Mouse (Mus musculus): Measurements from ENCODE around the gene Hoxa6. TPM values are rescaled to one million over a fixed set of nuclear protein-coding genes. Genes with fewer than 3 reads are reported as not detected.

Hoxa6 gene
- total and polyA plus RNA-seq, 3 experiments: not detected

GRCm38 (mm10) chr6:52208868-52209684 is 554 bp upstream of the Hoxa6 start:
- no peaks in the 10 kb centered on the region for H3K4me1 ChIP-seq (ENCODE audit: control insufficient read depth in 1 of 2, insufficient read depth in 2 of 2, low read length in 2 of 2)
- H3K9me3 ChIP-seq (replicated peaks; ENCODE audit: insufficient read depth, low read length): no peaks in the 10 kb centered on the region
- no peaks in the 10 kb centered on the region for H3K36me3 ChIP-seq (ENCODE audit: control insufficient read depth in 1 of 2, insufficient read depth in 2 of 2, low read length in 2 of 2)
- no peak overlapping the region for H3K4me3 ChIP-seq (ENCODE audit: control insufficient read depth in 1 of 2, insufficient read depth in 1 of 2, low read depth in 2 of 2, low read length in 2 of 2)
- no peak overlapping the region for H3K27ac ChIP-seq (ENCODE audit: control insufficient read depth, low read depth, low read length)
- TF ChIP-seq ZKSCAN1 (IDR thresholded peaks at IDR 0.05; ENCODE audit: low read depth, low read length): no peak
- no peak for TF ChIP-seq HCFC1 (IDR thresholded peaks at IDR 0.05; ENCODE audit: low read depth, low read length)
- no peak for TF ChIP-seq USF2 (IDR thresholded peaks at IDR 0.05; ENCODE audit: borderline replicate concordance in 1 of 2, insufficient read depth in 1 of 2, low read depth in 1 of 2, low read length in 2 of 2)
- H3K79me2 ChIP-seq (ENCODE audit: control insufficient read depth, insufficient read depth, low read length, poor library complexity): no peaks in the 10 kb centered on the region
- DNase-seq (ENCODE audit: low read depth, low spot score): no peak
- no peak overlapping the region for H3K9ac ChIP-seq (ENCODE audit: control insufficient read depth, low read depth, low read length, poor library complexity, severe bottlenecking)
- no peaks in the 10 kb centered on the region for H3K27me3 ChIP-seq (ENCODE audit: control insufficient read depth in 1 of 2, insufficient read depth in 2 of 2, low read length in 2 of 2)

- no peak overlapping the region for H3K27ac ChIP-seq (ENCODE audit: control insufficient read depth, low read depth, low read length)
- H3K27me3 ChIP-seq (ENCODE audit: control insufficient read depth in 1 of 2, insufficient read depth in 2 of 2, low read length in 2 of 2): no peaks in the 10 kb centered on the region
- no peaks in the 10 kb centered on the region for H3K79me2 ChIP-seq (ENCODE audit: control insufficient read depth, insufficient read depth, low read length, poor library complexity)
- DNase-seq (ENCODE audit: low read depth, low spot score): no peak
- TF ChIP-seq E2F4 (IDR thresholded peaks at IDR 0.05; ENCODE audit: borderline replicate concordance, low read depth, low read length): no peak
- H3K4me3 ChIP-seq (ENCODE audit: control insufficient read depth in 1 of 2, insufficient read depth in 1 of 2, low read depth in 2 of 2, low read length in 2 of 2): no peak overlapping the region
- no peak overlapping the region for H3K9ac ChIP-seq (ENCODE audit: control insufficient read depth, low read depth, low read length, poor library complexity, severe bottlenecking)
- H3K4me1 ChIP-seq (ENCODE audit: control insufficient read depth in 1 of 2, insufficient read depth in 2 of 2, low read length in 2 of 2): no peaks in the 10 kb centered on the region
- H3K9me3 ChIP-seq (replicated peaks; ENCODE audit: insufficient read depth, low read length): no peaks in the 10 kb centered on the region
- H3K36me3 ChIP-seq (ENCODE audit: control insufficient read depth in 1 of 2, insufficient read depth in 2 of 2, low read length in 2 of 2): no peaks in the 10 kb centered on the region
Measured at GRCm38 (mm10) chr6:52207684-52207976, 892 bp downstream of the Hoxa6 start.

- Histone ChIP-seq H3K4me1 (ENCODE audit: control insufficient read depth in 1 of 2, insufficient read depth in 2 of 2, low read length in 2 of 2) (no peaks in the 10 kb centered on the region), H3K27ac (ENCODE audit: control insufficient read depth, low read depth, low read length) (no peak overlapping the region), H3K36me3 (ENCODE audit: control insufficient read depth in 1 of 2, insufficient read depth in 2 of 2, low read length in 2 of 2) (no peaks in the 10 kb centered on the region), H3K4me3 (ENCODE audit: control insufficient read depth in 1 of 2, insufficient read depth in 1 of 2, low read depth in 2 of 2, low read length in 2 of 2) (no peak overlapping the region), H3K9me3 (replicated peaks; ENCODE audit: insufficient read depth, low read length) (no peaks in the 10 kb centered on the region), H3K27me3 (ENCODE audit: control insufficient read depth in 1 of 2, insufficient read depth in 2 of 2, low read length in 2 of 2) (no peaks in the 10 kb centered on the region), H3K9ac (ENCODE audit: control insufficient read depth, low read depth, low read length, poor library complexity, severe bottlenecking) (no peak overlapping the region), H3K79me2 (ENCODE audit: control insufficient read depth, insufficient read depth, low read length, poor library complexity) (no peaks in the 10 kb centered on the region)
- TF ChIP-seq MXI1 (IDR thresholded peaks at IDR 0.05; ENCODE audit: low read depth, low read length) (no peak), SIN3A (IDR thresholded peaks at IDR 0.05; ENCODE audit: low read length) (no peak), MYC (IDR thresholded peaks at IDR 0.05; ENCODE audit: low read depth, low read length) (no peak), JUND (IDR thresholded peaks at IDR 0.05; ENCODE audit: low read depth, low read length) (no peak), E2F4 (IDR thresholded peaks at IDR 0.05; ENCODE audit: borderline replicate concordance, low read depth, low read length) (no peak), GATA1 (IDR thresholded peaks at IDR 0.05; ENCODE audit: low read depth, low read length) (no peak), POLR2AphosphoS5 (IDR thresholded peaks at IDR 0.05; ENCODE audit: borderline replicate concordance, low read depth, low read length) (no peak), ETS1 (IDR thresholded peaks at IDR 0.05; ENCODE audit: low read depth, low read length) (no peak), ZKSCAN1 (IDR thresholded peaks at IDR 0.05; ENCODE audit: low read depth, low read length) (no peak), ELF1 (IDR thresholded peaks at IDR 0.05; ENCODE audit: low read depth, low read length) (no peak), ZC3H11A (IDR thresholded peaks at IDR 0.05; ENCODE audit: low read depth, low read length) (no peak), RCOR1 (IDR thresholded peaks at IDR 0.05; ENCODE audit: low read depth, low read length) (no peak)
- no peak for DNase-seq (ENCODE audit: low read depth, low spot score)
Measured at GRCm38 (mm10) chr6:52206882-52207683, 1.4 kb downstream of the Hoxa6 start.

Data from MEL (cell line).